Mouse (Mus musculus): ENCODE results near the gene Papss2. TPM values are rescaled to one million over a fixed set of nuclear protein-coding genes. Genes with fewer than 3 reads are reported as not detected.
A peak's percentile ranks its signal among the peaks of the same experiment; 100 is the strongest.

Gene Papss2
- total and polyA plus RNA-seq, 2 experiments from 2014 or later, result 1.8 to 5.9 TPM

- Histone ChIP-seq H3K36me3 (ENCODE audit: insufficient read depth, low read length) (no peaks in the 10 kb centered on the region), H3K9me3 (ENCODE audit: low read length) (no peaks in the 10 kb centered on the region), H3K27ac (ENCODE audit: low read depth, low read length) (no peak overlapping the region), H3K4me2 (ENCODE audit: low read depth, low read length, poor library complexity, severe bottlenecking) (peak overlapping the region; percentile 28; the same call in 1 of the 2 replicates), H3K4me1 (ENCODE audit: insufficient read depth, low read length) (no peaks in the 10 kb centered on the region), H3K9ac (replicated peaks; ENCODE audit: low read length, poor library complexity, severe bottlenecking) (no peak overlapping the region), H3K27me3 (ENCODE audit: insufficient read depth, low read length) (no peaks in the 10 kb centered on the region; the same call in 1 of the 2 replicates), H3K4me3 (ENCODE audit: low read depth, low read length) (no peak overlapping the region)
- ATAC-seq (ENCODE audit: low FRiP score) (peak; percentile 31; the same call in 1 of the 2 replicates), DNase-seq (ENCODE audit: low spot score) (no peak)
- WGBS, result 9% methylated on average over 10 of the region's 10 CpGs
- TF ChIP-seq CTCF (IDR thresholded peaks at IDR 0.05), result no peak
Observed at GRCm38 (mm10) chr19:32648019-32648571, 52.5 kb downstream of the Papss2 start.

GRCm38 (mm10) chr19:32651046-32651445, 55.5 kb downstream of the Papss2 start:
- ATAC-seq (ENCODE audit: low FRiP score) (no peak), DNase-seq (ENCODE audit: low spot score) (no peak)
- H3K4me2 ChIP-seq (ENCODE audit: low read depth, low read length, poor library complexity, severe bottlenecking), result no peak overlapping the region
- H3K9ac ChIP-seq (replicated peaks; ENCODE audit: low read length, poor library complexity, severe bottlenecking), result no peak overlapping the region
- no peak overlapping the region for H3K4me3 ChIP-seq (ENCODE audit: low read depth, low read length)
- no peak overlapping the region for H3K27ac ChIP-seq (ENCODE audit: low read depth, low read length)
- WGBS, result 81% methylated on average over 5 of the region's 5 CpGs
- no peaks in the 10 kb centered on the region for H3K4me1 ChIP-seq (ENCODE audit: insufficient read depth, low read length)
- H3K9me3 ChIP-seq (ENCODE audit: low read length), result no peaks in the 10 kb centered on the region
- no peaks in the 10 kb centered on the region; the same call in 1 of the 2 replicates for H3K27me3 ChIP-seq (ENCODE audit: insufficient read depth, low read length)
- no peaks in the 10 kb centered on the region for H3K36me3 ChIP-seq (ENCODE audit: insufficient read depth, low read length)
- no peak for TF ChIP-seq CTCF (IDR thresholded peaks at IDR 0.05)

- no peak for ATAC-seq (ENCODE audit: low FRiP score)
Observed at GRCm38 (mm10) chr19:32653122-32653521, 57.5 kb downstream of the Papss2 start.

GRCm38 (mm10) chr19:32653630-32654362, 58.2 kb downstream of the Papss2 start:
- H3K4me1 ChIP-seq (ENCODE audit: insufficient read depth, low read length), result no peaks in the 10 kb centered on the region
- no peaks in the 10 kb centered on the region; the same call in 1 of the 2 replicates for H3K27me3 ChIP-seq (ENCODE audit: insufficient read depth, low read length)
- H3K4me3 ChIP-seq (ENCODE audit: low read depth, low read length), result no peak overlapping the region
- 90% methylated on average over 7 of the region's 7 CpGs for WGBS
- no peak for ATAC-seq (ENCODE audit: low FRiP score)
- DNase-seq (ENCODE audit: low spot score), result no peak
- no peaks in the 10 kb centered on the region for H3K9me3 ChIP-seq (ENCODE audit: low read length)
- H3K27ac ChIP-seq (ENCODE audit: low read depth, low read length), result no peak overlapping the region
- no peak overlapping the region for H3K9ac ChIP-seq (replicated peaks; ENCODE audit: low read length, poor library complexity, severe bottlenecking)
- H3K36me3 ChIP-seq (ENCODE audit: insufficient read depth, low read length), result no peaks in the 10 kb centered on the region
- no peak overlapping the region for H3K4me2 ChIP-seq (ENCODE audit: low read depth, low read length, poor library complexity, severe bottlenecking)
- TF ChIP-seq CTCF (IDR thresholded peaks at IDR 0.05), result no peak

More at GRCm38 (mm10) chr19:32653122-32653521, 57.5 kb downstream of the Papss2 start:
- Histone ChIP-seq H3K9ac (replicated peaks; ENCODE audit: low read length, poor library complexity, severe bottlenecking) (no peak overlapping the region), H3K27me3 (ENCODE audit: insufficient read depth, low read length) (no peaks in the 10 kb centered on the region; the same call in 1 of the 2 replicates), H3K27ac (ENCODE audit: low read depth, low read length) (no peak overlapping the region), H3K4me3 (ENCODE audit: low read depth, low read length) (no peak overlapping the region), H3K4me1 (ENCODE audit: insufficient read depth, low read length) (no peaks in the 10 kb centered on the region), H3K36me3 (ENCODE audit: insufficient read depth, low read length) (no peaks in the 10 kb centered on the region), H3K4me2 (ENCODE audit: low read depth, low read length, poor library complexity, severe bottlenecking) (no peak overlapping the region), H3K9me3 (ENCODE audit: low read length) (no peaks in the 10 kb centered on the region)
- WGBS, result 88% methylated on average over 5 of the region's 5 CpGs
- TF ChIP-seq CTCF (IDR thresholded peaks at IDR 0.05), result no peak
- DNase-seq (ENCODE audit: low spot score), result no peak

GRCm38 (mm10) chr19:32659346-32659745, 63.8 kb downstream of the Papss2 start:
- H3K27ac ChIP-seq (ENCODE audit: low read depth, low read length), result no peak overlapping the region
- H3K36me3 ChIP-seq (ENCODE audit: insufficient read depth, low read length), result 0 out of 2 replicates have a peak, but pooled peaks cover 3% of the 10 kb centered on the region
- no peak overlapping the region for H3K9ac ChIP-seq (replicated peaks; ENCODE audit: low read length, poor library complexity, severe bottlenecking)
- 82% methylated on average over 5 of the region's 5 CpGs for WGBS
- no peak overlapping the region for H3K4me2 ChIP-seq (ENCODE audit: low read depth, low read length, poor library complexity, severe bottlenecking)
- no peaks in the 10 kb centered on the region for H3K9me3 ChIP-seq (ENCODE audit: low read length)
- H3K4me1 ChIP-seq (ENCODE audit: insufficient read depth, low read length), result no peaks in the 10 kb centered on the region
- H3K4me3 ChIP-seq (ENCODE audit: low read depth, low read length), result no peak overlapping the region
- no peaks in the 10 kb centered on the region for H3K27me3 ChIP-seq (ENCODE audit: insufficient read depth, low read length)
- DNase-seq (ENCODE audit: low spot score), result no peak
- no peak for ATAC-seq (ENCODE audit: low FRiP score)
- no peak for TF ChIP-seq CTCF (IDR thresholded peaks at IDR 0.05)

- Histone ChIP-seq H3K4me3 (ENCODE audit: low read depth, low read length) (no peak overlapping the region), H3K4me2 (ENCODE audit: low read depth, low read length, poor library complexity, severe bottlenecking) (no peak overlapping the region), H3K27ac (ENCODE audit: low read depth, low read length) (no peak overlapping the region), H3K9me3 (ENCODE audit: low read length) (no peaks in the 10 kb centered on the region), H3K27me3 (ENCODE audit: insufficient read depth, low read length) (no peaks in the 10 kb centered on the region), H3K9ac (replicated peaks; ENCODE audit: low read length, poor library complexity, severe bottlenecking) (no peak overlapping the region), H3K4me1 (ENCODE audit: insufficient read depth, low read length) (no peaks in the 10 kb centered on the region), H3K36me3 (ENCODE audit: insufficient read depth, low read length) (peaks cover 6% of the 10 kb centered on the region; the same call in 1 of the 2 replicates)
- DNase-seq (ENCODE audit: low spot score) (no peak), ATAC-seq (ENCODE audit: low FRiP score) (no peak)
- TF ChIP-seq CTCF (IDR thresholded peaks at IDR 0.05), result no peak
- WGBS, result 95% methylated on average over 6 of the region's 6 CpGs
Observed at GRCm38 (mm10) chr19:32662936-32663335, 67.3 kb downstream of the Papss2 start.

Data from midbrain, postnatal 0 days (tissue).